Mouse (Mus musculus) MEL (cell line): ENCODE data around the gene Rpusd4.

Source experiments
- CTCF ChIP-seq, 3 experiments: IDR thresholded peaks in 2 of 3; conservative IDR thresholded peaks in 1 of 3; 2 replicates each; pipeline ENCODE4 v1.5.1; 2011 to 2012; ENCODE audit warnings: low read length in 3 of 3, low read depth in 2 of 3, mild to moderate bottlenecking in 2 of 3, improper control_type of control experiment in 1 of 3, inconsistent platforms in 1 of 3, mixed read lengths in 1 of 3, moderate library complexity in 1 of 3; ENCODE audit not compliant: control insufficient read depth in 1 of 3, insufficient read depth in 1 of 3, poor library complexity in 1 of 3, severe bottlenecking in 1 of 3
- EP300 ChIP-seq, 2 experiments: IDR thresholded peaks; 2 replicates each; pipeline ENCODE4 v1.6.1; 2011; ENCODE audit warnings: improper control_type of control experiment in 2 of 2, low read length in 2 of 2, low read depth in 1 of 2, mild to moderate bottlenecking in 1 of 2
- ETS1 ChIP-seq: IDR thresholded peaks from 2 replicates; pipeline ENCODE4 v1.6.1; 2012; ENCODE audit warnings: low read depth, mild to moderate bottlenecking, inconsistent platforms, low read length, improper control_type of control experiment, moderate library complexity
- GABPA ChIP-seq: IDR thresholded peaks from 2 replicates; pipeline ENCODE4 v1.6.1; 2012; ENCODE audit warnings: low read depth, mild to moderate bottlenecking, inconsistent platforms, low read length, improper control_type of control experiment, moderate library complexity
- HCFC1 ChIP-seq: IDR thresholded peaks from 2 replicates; pipeline ENCODE4 v1.6.1; 2012; ENCODE audit warnings: low read depth, mild to moderate bottlenecking, inconsistent platforms, low read length, improper control_type of control experiment, moderate library complexity
- MEF2A ChIP-seq: IDR thresholded peaks from 2 replicates; pipeline ENCODE4 v1.6.1; 2014; ENCODE audit warnings: low read depth, mild to moderate bottlenecking, inconsistent platforms, low read length, improper control_type of control experiment; ENCODE audit not compliant: poor library complexity, insufficient replicate concordance, severe bottlenecking; ENCODE audit errors: extremely low read depth
- NELFE ChIP-seq: IDR thresholded peaks from 2 replicates; pipeline ENCODE4 v1.6.1; 2011; ENCODE audit warnings: low read depth, low read length, improper control_type of control experiment
- NRF1 ChIP-seq: IDR thresholded peaks from 2 replicates; pipeline ENCODE4 v1.6.1; 2014; ENCODE audit warnings: low read depth, mild to moderate bottlenecking, inconsistent platforms, low read length, improper control_type of control experiment, moderate library complexity; ENCODE audit not compliant: poor library complexity, insufficient read depth, severe bottlenecking
- POLR2A ChIP-seq, 2 experiments: IDR thresholded peaks; 2 replicates each; pipeline ENCODE4 v1.6.1; 2011 to 2012; ENCODE audit warnings: low read length in 2 of 2, mild to moderate bottlenecking in 2 of 2, control low read depth in 1 of 2, improper control_type of control experiment in 1 of 2, low read depth in 1 of 2, moderate library complexity in 1 of 2; ENCODE audit not compliant: control insufficient read depth in 1 of 2, insufficient read depth in 1 of 2, poor library complexity in 1 of 2
- POLR2AphosphoS2 ChIP-seq: IDR thresholded peaks from 2 replicates; pipeline ENCODE4 v1.6.1; 2011; ENCODE audit warnings: low read length, improper control_type of control experiment
- TAL1 ChIP-seq: IDR thresholded peaks from 2 replicates; pipeline ENCODE4 v1.6.1; 2012; ENCODE audit warnings: mild to moderate bottlenecking, inconsistent platforms, low read length, moderate library complexity, mixed read lengths
- TBP ChIP-seq: IDR thresholded peaks from 2 replicates; pipeline ENCODE4 v1.8.0; 2011; ENCODE audit warnings: low read depth, low read length, improper control_type of control experiment

DNA sequence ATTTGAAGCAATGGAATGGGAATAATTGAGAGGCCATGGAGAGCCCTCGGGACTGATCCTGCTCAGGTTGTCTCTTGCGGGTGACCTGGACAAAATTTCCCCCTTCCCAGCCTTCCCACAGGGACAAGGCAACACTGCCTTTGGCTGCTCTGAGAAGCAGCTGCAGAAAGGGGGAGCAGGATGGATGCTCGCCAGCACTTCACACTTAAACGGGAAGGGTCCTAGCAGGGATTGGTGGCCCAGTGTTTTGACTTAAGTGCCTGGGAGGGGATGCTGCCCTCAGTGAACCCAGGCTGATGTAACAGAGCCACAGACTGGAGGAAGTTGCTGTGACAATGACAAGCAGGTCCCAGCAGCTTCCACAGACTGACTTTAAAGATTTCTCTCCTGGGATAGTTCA, 45.9 kb downstream of the Rpusd4 start:
- no peak for TF ChIP-seq POLR2A (IDR thresholded peaks at IDR 0.05; ENCODE audit: control insufficient read depth in 1 of 2, insufficient read depth in 1 of 2, low read depth in 1 of 2, low read length in 2 of 2, poor library complexity in 1 of 2)
- no peak for TF ChIP-seq CTCF (IDR thresholded peaks at IDR 0.05 in 2 of 3, conservative IDR thresholded peaks at IDR 0.05 in 1 of 3; ENCODE audit: control insufficient read depth in 1 of 3, insufficient read depth in 1 of 3, low read depth in 2 of 3, low read length in 3 of 3, poor library complexity in 1 of 3, severe bottlenecking in 1 of 3)
- no peak for TF ChIP-seq NELFE
- no peak for TF ChIP-seq ETS1
- no peak for TF ChIP-seq POLR2AphosphoS2
- no peak for TF ChIP-seq NRF1
- no peak for TF ChIP-seq EP300 (IDR thresholded peaks at IDR 0.05; ENCODE audit: low read depth in 1 of 2, low read length in 2 of 2)
- TF ChIP-seq HCFC1, result no peak
- TF ChIP-seq TAL1, result no peak
- no peak for TF ChIP-seq TBP
- TF ChIP-seq MEF2A, result no peak
- no peak for TF ChIP-seq GABPA
